Mouse (Mus musculus) urinary bladder, postnatal 14 days (tissue): Measurements from ENCODE around the gene Ankrd55.
A peak's percentile ranks its signal among the peaks of the same experiment; 100 is the strongest.
"Not testable (repeated sequence)": the region's sequence is repeated elsewhere in the genome, so short reads cannot be mapped to it uniquely, and the experiment has no call there.

Experiments
- DNase-seq: peaks from one replicate; pipeline ENCODE4 v3.0.0; 2021; ENCODE audit warnings: low spot score

Gene Ankrd55

DNA sequence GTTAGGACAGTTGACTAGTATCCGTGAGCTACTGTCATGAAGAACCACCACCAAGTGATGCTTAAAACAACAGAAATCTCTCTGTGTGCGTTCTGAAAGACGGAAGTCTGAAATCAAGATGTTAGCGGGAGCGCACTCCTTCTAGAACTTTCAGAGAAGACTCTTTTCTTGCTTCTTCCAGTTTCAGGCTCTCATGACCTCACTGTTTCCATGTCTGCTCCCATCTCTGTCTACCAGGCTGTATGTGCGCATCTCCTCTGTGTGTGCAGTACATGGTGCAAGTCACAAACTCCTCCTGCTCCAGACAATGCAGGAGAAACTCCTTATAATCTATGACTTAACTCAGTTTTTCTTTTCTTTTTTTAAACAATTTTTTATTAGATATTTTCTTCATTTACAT lies 4.8 kb downstream of the Ankrd55 start:
- DNase-seq: no peak

DNA sequence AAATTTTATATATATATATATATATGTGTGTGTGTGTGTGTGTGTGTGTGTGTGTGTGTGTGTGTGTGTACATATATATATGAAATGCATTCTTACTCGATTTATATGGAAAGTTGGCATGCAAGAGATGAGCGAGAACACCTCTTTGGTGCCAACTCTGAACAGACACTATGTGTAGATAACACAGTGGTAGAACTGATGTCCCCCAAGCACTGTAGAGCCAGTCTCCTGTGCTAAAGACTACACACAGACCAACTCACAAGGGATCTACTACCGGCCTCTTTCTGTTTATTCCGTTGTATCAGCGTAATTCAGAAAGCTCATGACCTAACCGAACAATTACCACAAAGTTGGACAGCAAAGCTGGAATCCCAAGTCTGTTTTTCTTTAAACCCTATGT lies 6.2 kb downstream of the Ankrd55 start:
- DNase-seq: no peak

DNA sequence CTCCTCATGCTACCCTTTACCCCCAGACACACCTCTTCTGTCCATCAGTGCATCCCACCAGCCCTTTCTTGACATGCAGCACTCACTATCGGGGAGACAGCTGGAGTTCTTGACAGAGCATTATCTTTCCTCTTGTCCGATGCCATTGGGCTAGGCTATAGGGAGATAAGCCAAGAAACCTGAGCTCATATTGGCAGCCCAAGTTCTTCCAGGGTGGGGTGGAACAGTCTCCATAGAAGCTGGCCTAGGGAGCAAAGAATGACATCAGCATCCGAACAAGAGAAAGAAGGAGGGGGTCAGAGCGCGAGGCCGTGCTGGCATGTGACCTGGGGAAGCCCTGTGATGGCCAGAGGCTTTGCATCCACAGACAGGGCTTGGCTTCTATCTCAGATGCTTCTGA lies 9.5 kb downstream of the Ankrd55 start:
- DNase-seq: peak; percentile 24

DNA sequence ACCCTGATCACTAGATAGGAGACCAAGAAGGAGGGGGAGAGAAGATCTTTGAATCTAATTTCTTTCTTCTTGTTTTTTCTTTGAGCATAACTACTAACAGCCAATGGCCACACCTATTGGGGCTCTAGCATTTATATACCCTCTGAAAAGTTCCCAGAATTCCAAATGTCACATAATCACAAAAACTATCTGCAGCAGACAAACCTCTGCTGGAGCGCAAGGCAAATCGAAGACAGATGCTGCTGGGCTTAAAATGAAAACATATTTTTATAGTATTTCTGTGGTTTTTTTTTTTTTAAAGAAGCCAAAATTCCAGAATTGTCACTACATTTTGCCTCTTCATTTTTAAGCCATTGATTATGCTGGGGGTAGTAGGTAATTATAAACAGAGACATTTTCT lies 15.2 kb downstream of the Ankrd55 start:
- no peak for DNase-seq

DNA sequence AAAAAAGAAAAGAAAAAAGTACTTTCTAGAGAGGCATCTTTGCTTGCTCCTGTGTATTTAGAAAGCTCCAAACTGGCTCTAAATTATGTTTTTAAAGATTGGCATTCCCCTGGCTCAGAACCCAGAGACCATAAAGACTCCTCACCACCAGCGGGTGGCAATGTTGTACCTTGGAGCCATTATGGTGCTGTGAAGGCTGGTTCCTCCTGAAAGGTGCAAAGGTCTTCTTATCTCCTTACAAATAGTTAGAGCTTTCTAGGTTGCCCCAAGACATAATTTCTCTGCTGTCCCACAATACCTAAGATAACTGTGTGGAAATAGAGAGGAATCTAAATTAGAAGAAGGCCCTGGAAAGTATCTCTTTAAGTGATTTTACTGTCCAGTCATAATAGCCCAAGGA lies 20.4 kb downstream of the Ankrd55 start:
- peak; percentile 63 for DNase-seq

DNA sequence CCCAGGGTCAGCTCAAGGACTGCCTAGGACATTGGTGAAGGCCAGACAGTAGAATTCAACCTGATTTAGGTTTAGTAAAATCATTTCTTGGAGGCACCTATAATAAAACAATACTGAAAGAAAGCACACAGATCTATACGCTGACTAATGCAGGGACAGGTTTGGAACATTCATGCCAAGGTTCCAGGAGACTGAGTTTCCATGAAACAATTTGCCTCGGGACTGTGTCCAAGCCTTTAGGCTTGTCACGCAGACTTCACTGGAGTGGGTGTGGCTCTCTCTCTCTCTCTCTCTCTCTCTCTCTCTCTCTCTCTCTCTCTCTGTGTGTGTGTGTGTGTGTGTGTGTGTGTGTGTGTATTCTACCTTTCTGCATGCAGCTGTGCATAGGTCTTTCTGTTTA lies 23.4 kb downstream of the Ankrd55 start:
- DNase-seq: not testable (repeated sequence)

DNA sequence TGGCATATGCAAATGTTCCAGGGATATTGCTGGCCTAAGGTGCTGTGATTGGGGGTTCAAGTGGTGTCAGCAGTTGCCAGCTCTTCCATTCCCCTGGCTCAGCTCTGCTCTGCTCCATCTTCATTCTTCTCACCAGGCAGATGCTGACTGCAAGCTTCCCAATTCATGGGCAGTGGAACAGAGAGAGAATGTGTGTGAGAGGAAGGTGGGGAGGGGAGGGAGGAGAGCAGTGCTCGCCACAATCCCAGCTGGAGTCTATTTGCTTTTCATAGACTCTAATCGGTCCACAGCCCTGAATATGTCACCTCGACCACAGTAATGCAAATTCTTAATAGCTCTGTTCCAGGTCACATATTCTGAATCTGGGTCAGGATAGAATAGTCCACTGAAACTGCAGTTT lies 27.2 kb downstream of the Ankrd55 start:
- DNase-seq: no peak

DNA sequence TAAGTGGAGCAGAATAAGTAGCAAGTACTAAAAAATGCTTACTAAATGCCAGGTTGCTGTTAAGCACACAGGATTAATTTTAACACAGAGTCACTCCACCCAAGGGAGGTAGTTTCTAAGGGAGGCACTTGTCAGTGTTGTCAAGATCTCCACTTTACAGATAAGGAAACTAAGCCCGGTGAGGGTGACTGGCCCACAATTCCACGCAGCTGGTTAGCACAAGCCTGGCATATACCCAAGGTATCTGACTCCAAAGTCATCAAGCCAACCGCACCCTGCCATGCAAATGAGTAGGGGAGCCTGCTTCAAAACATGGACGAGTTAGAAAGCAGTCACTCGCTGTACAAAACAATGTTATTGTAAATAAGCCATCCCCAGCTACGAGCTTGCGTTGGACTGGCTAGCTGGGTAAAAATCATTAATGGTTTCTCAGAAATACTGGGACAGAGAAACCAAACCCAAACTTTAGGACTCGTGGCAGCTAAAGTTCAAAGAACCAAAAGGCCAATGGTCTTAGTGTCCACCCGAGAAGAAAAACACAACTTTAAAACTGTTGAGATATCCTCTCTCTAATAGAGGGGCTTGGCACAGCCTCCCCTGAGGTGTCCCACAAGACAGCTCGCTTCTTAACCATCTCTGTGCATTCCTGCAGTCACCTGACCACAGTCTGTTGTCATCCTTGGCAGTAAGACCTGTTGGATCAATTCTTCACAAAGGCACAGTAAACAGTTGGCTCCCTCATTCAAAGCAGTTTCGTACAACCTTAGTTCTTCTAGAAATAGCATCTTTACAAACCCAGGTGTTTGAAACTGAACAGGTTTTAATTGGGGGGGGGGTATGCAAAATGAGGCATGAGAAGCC lies 28.6 kb downstream of the Ankrd55 start:
- no peak for DNase-seq

DNA sequence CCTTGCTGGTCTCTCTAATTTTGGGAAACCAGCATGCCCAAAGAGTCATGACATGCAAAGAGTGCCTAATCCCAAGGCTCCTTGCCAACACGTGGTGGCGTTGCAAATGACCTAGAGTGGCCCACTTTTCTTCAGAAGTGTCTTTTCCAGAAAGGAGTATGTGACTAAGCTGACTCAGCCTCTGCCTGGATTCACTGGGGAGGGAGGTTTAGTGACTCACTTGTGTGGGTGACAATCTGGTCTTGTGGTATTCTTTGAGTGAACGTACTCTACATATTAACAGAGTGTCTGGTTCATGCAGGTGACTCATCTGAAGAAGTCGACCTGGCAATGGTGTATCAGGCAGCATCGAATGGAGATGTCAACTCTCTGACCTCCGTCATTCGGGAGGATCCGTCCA lies 29.9 kb downstream of the Ankrd55 start:
- DNase-seq: no peak

DNA sequence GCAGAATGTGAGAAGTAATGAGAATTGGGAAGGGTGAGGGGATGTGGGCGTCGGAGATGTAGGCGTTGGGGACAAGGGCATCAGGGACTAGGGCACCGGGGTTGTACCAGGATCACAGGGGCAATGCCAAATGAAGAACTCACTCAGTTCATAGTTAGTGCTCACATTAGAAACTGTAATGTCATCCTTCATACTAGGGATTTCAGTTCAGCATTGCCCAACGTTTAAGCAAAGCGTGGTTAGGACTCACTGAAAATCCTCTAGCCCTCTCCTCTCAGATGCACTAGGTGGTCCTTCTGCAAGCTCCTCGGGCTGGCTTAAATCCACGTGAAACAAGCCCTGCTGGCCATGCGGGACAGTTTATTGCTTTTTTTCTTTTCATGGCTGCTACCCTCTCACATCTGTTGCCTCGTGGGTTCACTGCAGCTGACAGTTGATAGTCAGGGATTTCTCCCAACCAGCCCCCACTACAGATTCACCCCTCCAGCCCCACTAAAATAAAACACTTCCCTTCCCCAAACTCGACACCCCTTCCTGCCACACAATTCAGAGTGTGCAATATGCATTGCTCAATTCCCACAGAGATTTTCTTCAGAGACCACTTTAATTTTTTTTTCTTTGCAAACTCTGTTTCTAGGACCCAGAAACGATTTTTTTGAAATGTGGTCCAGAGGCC lies 35.5 kb downstream of the Ankrd55 start:
- no peak for DNase-seq

DNA sequence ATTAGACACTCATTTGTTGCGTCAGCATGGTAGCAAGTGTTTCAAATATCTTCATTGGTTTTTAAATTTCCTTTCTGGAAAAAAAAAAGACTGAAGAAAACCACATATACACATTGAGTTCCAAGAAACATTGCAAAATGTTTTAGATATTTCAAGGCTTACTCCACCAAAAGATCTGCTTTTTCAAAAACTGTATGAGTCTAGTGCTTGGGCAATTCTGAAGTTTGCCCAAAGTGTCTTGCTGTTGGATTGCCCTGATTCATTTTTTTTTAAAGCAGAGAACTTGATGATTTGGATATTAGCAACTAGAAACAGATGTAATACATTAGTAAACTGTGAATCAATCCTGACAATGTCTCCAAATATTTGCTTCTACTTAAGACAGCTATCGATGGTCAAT lies 36.9 kb downstream of the Ankrd55 start:
- no peak for DNase-seq

DNA sequence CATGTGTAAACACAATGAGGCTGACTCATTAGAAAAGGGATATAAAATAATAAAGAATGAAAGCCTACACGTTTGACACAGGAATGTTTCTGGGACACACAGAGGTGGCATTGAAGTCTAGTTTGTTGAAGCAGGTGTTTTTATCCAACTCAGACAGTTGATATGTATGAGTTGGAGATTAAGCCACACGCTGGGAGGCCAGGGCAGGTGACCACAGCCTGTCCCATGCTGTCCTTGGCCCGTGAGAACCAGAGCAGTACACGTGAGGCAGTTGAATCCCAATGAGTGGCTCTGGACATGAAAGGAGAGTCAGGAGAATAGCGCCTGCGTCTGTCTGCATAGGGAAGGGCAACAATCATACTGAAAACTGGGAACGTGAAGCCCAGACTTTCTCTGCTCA lies 38.2 kb downstream of the Ankrd55 start:
- no peak for DNase-seq

DNA sequence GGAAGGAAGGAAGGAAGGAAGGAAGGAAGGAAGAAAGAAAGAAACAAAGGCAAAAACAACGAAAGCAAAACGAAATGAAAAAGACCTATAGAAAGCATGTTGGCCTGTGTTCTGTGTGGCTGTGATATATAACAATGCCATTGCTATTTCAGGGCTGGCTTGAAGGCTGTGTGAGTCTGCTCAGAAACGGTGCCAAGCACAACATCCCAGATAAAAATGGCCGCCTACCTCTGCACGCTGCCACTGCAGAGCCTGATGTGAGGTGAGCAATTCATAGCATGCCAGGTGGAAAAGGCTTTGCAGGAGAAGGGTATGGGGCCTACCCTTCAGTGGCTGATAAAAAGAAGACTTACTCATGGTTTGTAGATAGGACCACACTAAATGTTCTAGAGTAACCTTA lies 38.7 kb downstream of the Ankrd55 start:
- DNase-seq: no peak

DNA sequence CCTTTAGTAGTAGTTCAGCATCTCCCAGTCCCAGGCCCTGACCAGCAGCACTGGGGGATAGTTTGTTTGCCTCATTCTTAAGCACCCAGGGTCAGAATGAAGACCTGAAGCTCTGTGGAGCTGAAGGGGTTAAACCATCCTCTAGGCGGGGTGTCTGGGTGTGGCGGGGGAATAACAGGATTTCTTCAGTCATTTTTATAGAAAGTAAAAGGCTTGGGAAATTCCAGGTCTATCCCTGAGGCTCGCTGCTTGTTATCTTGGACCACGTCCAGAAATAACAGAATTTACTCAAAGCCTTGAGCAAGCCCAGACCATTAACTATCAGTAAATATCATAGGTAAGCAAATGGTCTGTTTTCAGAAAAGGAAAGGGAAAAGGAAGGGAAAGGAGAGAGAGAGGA lies 39.3 kb downstream of the Ankrd55 start:
- DNase-seq: no peak

DNA sequence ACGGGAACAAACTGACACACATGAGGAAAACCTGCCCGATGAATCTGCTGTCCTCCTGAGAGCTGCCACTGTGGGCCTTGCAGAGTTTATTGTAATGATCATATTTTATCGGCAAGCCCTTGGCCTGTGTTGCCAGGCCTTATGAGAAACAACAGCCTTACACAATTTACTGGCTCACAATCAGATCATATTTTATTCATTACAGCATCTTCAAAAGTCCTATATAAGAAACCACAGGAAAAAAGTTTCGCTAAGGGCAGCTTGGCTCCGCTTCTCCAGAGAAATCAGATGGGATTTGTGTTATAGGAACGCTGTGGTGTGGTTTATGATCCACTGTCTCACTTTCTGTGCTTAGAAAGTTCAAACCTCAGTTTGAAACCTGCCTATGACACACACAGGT lies 42.0 kb downstream of the Ankrd55 start:
- DNase-seq: no peak

DNA sequence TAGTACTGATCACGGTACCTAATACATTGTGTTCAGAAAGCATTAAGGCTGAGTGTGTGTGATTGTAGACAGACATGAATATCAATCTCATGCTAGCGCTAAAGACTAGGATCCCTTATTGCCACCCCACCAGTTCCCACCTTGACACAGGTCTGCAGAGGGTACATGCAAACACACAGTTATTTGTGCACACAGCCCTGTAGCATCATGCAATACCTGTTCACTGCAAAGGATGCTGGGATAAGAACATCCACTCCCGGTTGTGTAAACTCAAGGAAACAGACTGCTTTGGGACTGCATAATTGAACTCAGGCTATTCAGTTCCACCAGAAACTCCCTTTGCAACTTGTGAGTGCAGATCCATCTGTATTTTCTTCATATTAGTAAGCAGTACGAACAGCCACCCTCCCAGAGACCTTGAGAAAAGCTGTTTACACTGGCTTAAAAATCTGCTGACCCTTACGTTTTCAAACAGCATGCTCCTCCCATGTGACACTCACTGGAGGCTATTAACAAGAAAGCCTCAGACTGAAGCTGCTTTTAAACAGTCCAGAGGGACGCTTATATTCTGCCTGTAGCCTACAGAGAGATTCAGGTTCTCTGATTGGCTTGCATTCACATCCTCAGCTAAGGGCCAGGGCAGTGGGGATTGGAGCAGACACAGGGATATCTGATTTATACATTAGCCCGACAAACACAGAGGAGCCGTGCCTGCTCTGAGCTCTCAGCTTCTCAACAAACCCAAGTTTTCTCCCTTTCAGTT lies 42.8 kb downstream of the Ankrd55 start:
- DNase-seq: no peak

DNA sequence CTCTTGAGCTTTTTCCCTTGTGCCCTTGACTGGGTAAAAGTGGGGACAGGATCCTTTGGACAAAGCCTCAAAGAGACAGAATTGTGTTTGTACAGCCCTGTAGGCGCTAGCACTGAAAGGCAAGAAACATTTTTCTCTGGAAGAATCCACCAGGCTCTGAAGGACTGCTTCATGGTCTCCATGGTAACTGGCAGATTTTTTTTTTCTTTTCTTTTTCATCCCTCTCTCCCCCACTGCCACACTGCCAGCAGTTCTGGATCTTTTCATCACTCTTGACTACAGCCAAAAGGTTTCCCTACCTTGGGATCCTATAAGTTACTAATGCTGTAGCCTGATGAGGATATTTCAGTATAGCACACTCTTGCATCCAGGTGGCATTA lies 43.4 kb downstream of the Ankrd55 start:
- no peak for DNase-seq

DNA sequence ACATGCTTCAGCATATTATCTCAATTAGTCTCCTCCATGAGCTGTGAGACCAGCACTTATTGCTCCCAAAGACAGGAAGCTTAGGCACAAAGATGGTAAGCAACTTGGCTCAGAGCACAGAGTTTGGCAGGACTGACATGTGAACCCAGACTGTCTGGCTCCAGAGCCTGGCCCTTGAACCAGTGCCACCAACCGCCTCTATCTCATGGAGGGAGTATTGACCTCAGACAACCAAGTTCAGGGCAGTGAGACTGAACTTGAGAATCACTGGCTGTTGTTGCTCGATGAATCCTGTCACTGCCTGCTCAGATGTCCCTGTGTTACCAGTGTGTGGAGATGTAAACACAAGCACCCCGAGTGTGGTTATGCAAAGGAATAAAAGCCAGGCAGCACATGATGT lies 47.3 kb downstream of the Ankrd55 start:
- DNase-seq: no peak

DNA sequence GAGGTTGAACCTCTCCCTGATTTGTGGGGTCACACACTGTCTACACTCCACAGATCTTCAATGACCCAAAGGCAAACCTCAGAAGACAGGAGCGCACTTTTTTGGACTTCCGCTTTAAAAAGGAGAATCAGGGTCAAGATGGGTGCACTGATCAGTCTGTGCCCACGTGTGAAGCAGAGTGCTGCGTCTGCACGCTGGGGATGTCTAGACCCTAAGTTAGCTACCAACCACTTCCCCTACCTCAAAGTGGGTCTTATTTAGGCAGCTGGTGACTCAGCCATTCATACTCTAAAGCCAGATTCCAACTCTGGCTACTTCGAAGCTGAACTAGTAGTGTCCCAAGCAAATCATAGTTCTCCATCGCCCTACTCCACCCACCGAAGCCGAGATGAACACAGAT lies 48.9 kb downstream of the Ankrd55 start:
- DNase-seq: no peak

DNA sequence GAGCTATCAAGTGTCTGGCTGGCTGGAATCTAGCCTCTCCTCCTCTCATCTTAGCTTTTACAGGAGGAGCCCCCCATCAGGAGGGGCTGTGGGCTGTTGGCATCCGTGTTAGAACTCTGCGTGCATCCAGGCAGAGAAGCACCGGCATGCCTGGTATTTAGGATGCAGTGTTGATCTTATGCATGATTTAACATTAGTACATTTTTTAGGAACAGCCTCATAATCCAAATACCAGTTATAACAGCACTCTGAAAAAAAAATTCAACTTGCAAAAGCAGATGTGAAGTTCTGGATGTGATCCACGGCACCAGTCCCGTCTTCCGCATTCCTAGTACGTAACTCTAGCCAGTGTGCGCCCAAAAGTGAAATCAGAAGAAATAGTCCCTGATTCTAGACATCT lies 52.0 kb downstream of the Ankrd55 start:
- peak; percentile 52 for DNase-seq

DNA sequence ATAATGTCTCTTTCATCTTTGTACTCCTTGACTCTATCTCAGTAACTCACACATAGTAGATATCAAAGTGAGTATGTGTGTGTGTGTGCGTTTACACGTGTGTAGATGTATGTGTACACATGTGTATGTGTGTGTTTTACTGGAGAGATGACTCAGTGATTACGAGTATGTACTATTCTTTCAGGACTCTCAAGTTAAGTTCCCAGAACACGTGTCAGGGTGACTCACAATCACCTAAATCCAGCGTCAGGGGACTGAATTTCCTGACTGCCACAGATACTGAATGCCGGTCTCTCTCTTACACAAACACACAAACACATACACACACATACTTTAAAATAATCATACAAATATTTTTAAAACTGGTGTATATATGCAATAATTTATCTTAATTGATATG lies 52.5 kb downstream of the Ankrd55 start:
- no peak for DNase-seq

DNA sequence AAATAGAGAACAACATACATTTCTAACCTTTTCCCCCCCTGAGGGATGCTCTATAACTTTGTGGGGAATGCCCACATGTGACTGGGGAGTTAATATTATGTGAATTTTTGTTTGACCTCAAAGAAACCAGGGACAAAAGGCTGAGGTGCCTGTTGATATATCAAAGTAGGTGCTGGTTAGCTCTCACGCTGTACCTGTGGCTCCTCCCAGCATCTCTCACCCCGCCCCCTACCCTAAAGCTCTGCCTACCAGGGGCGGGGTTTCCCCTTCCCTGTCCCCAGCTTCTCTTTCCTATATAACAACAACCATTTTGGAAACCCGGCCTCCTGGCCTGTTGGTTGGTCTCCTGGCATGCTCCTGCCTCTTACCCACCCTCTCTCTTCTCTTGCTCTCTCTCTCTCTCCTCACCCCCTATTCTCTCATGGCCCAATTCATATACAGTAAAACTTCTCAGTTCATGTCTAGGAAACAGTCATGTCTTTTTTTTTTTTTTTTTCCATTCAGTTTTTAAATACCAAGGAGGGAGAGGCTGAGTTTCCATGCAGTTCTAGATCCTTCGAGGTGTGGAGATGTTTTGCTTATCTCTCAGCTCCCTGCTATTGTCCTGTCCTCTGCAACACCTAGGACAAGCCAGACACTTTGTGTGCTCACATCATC lies 54.8 kb downstream of the Ankrd55 start:
- no peak for DNase-seq

DNA sequence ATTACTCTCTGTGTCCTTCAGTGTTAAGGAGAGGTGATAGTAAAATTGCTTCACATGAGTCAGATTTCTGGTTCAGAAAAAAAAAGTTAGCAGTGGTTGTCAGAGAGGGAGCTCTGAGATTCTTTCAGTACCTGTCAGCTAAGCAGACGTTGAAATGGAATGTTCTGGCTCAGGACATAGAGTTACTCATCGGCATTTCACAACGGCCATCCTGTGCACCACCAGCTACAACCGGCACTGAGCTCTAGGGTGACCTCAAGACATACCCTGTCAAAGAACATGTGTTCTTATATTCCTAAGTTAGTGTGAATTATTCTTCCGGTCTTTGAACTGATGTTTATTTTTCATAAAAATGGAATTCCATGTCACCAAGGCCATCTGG lies 55.4 kb downstream of the Ankrd55 start:
- DNase-seq: no peak
